Mouse (Mus musculus) thymus, adult 2 months (tissue): ENCODE results near the gene Bcas3.

Experiments
- CTCF ChIP-seq: fragments of 200-500 bp; IDR thresholded peaks from 2 replicates; pipeline ENCODE4 v1.5.1; 2012; ENCODE audit warnings: mild to moderate bottlenecking, control low read depth, low read length, moderate library complexity, borderline replicate concordance; ENCODE audit not compliant: control insufficient read depth, poor library complexity, insufficient read depth; ENCODE audit errors: extremely low read depth
- POLR2A ChIP-seq: fragments of 200-500 bp; IDR thresholded peaks from 2 replicates; pipeline ENCODE4 v1.6.1; 2012; ENCODE audit warnings: mild to moderate bottlenecking, low read length, control low read depth, moderate library complexity; ENCODE audit not compliant: control insufficient read depth, poor library complexity, insufficient read depth; ENCODE audit errors: extremely low read depth

GRCm38 (mm10) chr11:85525979-85526775 lies 173.2 kb downstream of the Bcas3 start:
- no peak for TF ChIP-seq POLR2A
- TF ChIP-seq CTCF, result no peak
